Mouse (Mus musculus): ENCODE results near the gene Tnfaip8l1.

Tnfaip8l1 gene

GRCm38 (mm10) chr17:56139355-56139754 lies 22.9 kb upstream of the Tnfaip8l1 start:
- DNase-seq, result no peak

GRCm38 (mm10) chr17:56139858-56140595 lies 22.2 kb upstream of the Tnfaip8l1 start, which contains the start of gene Sema6b:
Sema6b (minus strand) TSS chr17:56140343.
- no peak for DNase-seq

- no peak for DNase-seq
These were observed 20.3 kb upstream of the Tnfaip8l1 start for GRCm38 (mm10) chr17:56141702-56142605.

- no peak for DNase-seq
These were observed 17.7 kb upstream of the Tnfaip8l1 start for GRCm38 (mm10) chr17:56144546-56144945.

GRCm38 (mm10) chr17:56146131-56146530 lies 16.1 kb upstream of the Tnfaip8l1 start:
- no peak for DNase-seq

GRCm38 (mm10) chr17:56147420-56147819 lies 14.9 kb upstream of the Tnfaip8l1 start:
- no peak for DNase-seq

GRCm38 (mm10) chr17:56148280-56148679 lies 14.0 kb upstream of the Tnfaip8l1 start:
- no peak for DNase-seq

- DNase-seq, result no peak
These were observed 13.3 kb upstream of the Tnfaip8l1 start for GRCm38 (mm10) chr17:56148790-56149618.

GRCm38 (mm10) chr17:56149897-56150296 lies 12.4 kb upstream of the Tnfaip8l1 start:
- no peak for DNase-seq

- no peak for DNase-seq
These were observed 8.6 kb upstream of the Tnfaip8l1 start for GRCm38 (mm10) chr17:56153643-56154042.

GRCm38 (mm10) chr17:56159729-56160128 lies 2.5 kb upstream of the Tnfaip8l1 start:
- DNase-seq, result no peak

- peak; percentile 50 to 68 for DNase-seq
These were observed 1.3 kb downstream of the Tnfaip8l1 start for GRCm38 (mm10) chr17:56163523-56164102.

- no peak for DNase-seq
These were observed 2.2 kb downstream of the Tnfaip8l1 start for GRCm38 (mm10) chr17:56164510-56164909.

- no peak for DNase-seq
These were observed 3.4 kb downstream of the Tnfaip8l1 start for GRCm38 (mm10) chr17:56165671-56166070.

- DNase-seq, result no peak
These were observed 7.6 kb downstream of the Tnfaip8l1 start for GRCm38 (mm10) chr17:56169830-56170229.

- no peak for DNase-seq
These were observed 8.4 kb downstream of the Tnfaip8l1 start for GRCm38 (mm10) chr17:56170636-56171035.

- DNase-seq, result no peak
These were observed 9.2 kb downstream of the Tnfaip8l1 start for GRCm38 (mm10) chr17:56171456-56171855.

- no peak for DNase-seq
These were observed 9.6 kb downstream of the Tnfaip8l1 start for GRCm38 (mm10) chr17:56171881-56172280.

GRCm38 (mm10) chr17:56173401-56174046 lies 11.2 kb downstream of the Tnfaip8l1 start:
- no peak for DNase-seq

GRCm38 (mm10) chr17:56175416-56175815 lies 13.1 kb downstream of the Tnfaip8l1 start:
- DNase-seq, result no peak

- no peak for DNase-seq
These were observed 20.8 kb downstream of the Tnfaip8l1 start for GRCm38 (mm10) chr17:56182975-56183657.

Data from thymus, adult 18-20 months (tissue).